Mouse (Mus musculus) liver, embryonic 11.5 days (tissue): ENCODE measurements at regions not wholly inside any gene's neighbourhood (a gene's known extent, or its start where the extent isn't known, plus 50 kb on each side); places are given as distances from the start of the nearest gene placed in this dataset.

Source experiments
- ATAC-seq: fragments of 200-750 bp; cut with Nextera tagmentation; replicated peaks from 2 replicates; pipeline ENCODE4 v1.8.0; 2017; ENCODE audit warnings: moderate number of reproducible peaks, mild to moderate bottlenecking, moderate TSS enrichment, moderate library complexity; ENCODE audit not compliant: low FRiP score
- DNase-seq: peaks from one replicate; pipeline ENCODE4 v3.0.0-alpha.2; 2017; ENCODE audit warnings: low spot score
- H3K27ac ChIP-seq: fragments of 300-500 bp; sonication (generic); 2 replicates; pipeline ENCODE4 v1.5.1; 2014; ENCODE audit warnings: mild to moderate bottlenecking, low read depth, low read length, control low read depth
- H3K27me3 ChIP-seq: fragments of 300-500 bp; sonication (generic); replicated peaks from 2 replicates; pipeline ENCODE4 v1.6.1; 2014; ENCODE audit warnings: low read length, mixed read lengths; ENCODE audit not compliant: control insufficient read depth, insufficient read depth
- H3K36me3 ChIP-seq: fragments of 300-500 bp; sonication (generic); 2 replicates; pipeline ENCODE4 v1.6.1; 2014; ENCODE audit warnings: mild to moderate bottlenecking, low read length, moderate library complexity, mixed read lengths; ENCODE audit not compliant: control insufficient read depth, insufficient read depth
- H3K4me1 ChIP-seq: fragments of 300-500 bp; sonication (generic); replicated peaks from 2 replicates; pipeline ENCODE4 v1.6.1; 2014; ENCODE audit warnings: low read length, mixed read lengths; ENCODE audit not compliant: control insufficient read depth, insufficient read depth
- H3K4me2 ChIP-seq: fragments of 300-500 bp; sonication (generic); 2 replicates; pipeline ENCODE4 v1.6.1; 2014; ENCODE audit warnings: mild to moderate bottlenecking, control low read depth, moderate library complexity
- H3K4me3 ChIP-seq: fragments of 300-500 bp; sonication (generic); 2 replicates; pipeline ENCODE4 v1.5.1; 2014; ENCODE audit warnings: low read depth, low read length, control low read depth
- H3K9ac ChIP-seq: fragments of 300-500 bp; sonication (generic); 2 replicates; pipeline ENCODE4 v1.6.1; 2014; ENCODE audit warnings: low read depth, low read length, control low read depth
- H3K9me3 ChIP-seq: fragments of 300-500 bp; sonication (generic); 2 replicates; pipeline ENCODE4 v1.6.1; 2016; ENCODE audit warnings: low read length, inconsistent platforms, mixed read lengths; ENCODE audit not compliant: control insufficient read depth
- WGBS: fragments of 180-500 bp; shearing (Covaris S2); extraction: QIAGEN DNeasy Blood & Tissue Kit; methylation state at CpG from one replicate; pipeline ENCODE4 v1.1.7; 2014; 5-methylcytosine and 5-hydroxymethylcytosine counted together

DNA sequence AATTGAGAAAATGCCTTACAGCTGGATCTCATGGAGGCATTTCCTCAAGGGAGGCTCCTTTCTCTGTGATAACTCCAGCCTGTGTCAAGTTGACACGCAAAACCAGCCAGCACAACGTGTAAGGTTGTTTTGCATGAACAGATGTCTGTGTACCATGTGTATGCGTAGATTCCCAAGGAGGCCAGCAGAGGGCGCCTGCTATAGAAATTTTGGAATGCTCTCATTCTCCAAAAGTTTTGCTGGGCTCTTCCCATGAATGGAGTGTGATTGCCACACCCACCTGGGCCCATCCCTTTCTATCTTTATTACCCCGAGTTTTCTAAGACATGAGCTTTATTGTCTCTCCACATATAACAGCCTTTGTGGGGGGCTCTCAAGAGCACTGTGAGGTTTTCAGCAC is 275.4 kb downstream of the Diras2 start:
- Histone ChIP-seq H3K9ac (no peak overlapping the region), H3K4me1 (0 out of 2 replicates have a peak, but pooled peaks cover 2% of the 10 kb centered on the region), H3K4me2 (no peak overlapping the region), H3K9me3 (no peaks in the 10 kb centered on the region), H3K4me3 (no peak overlapping the region), H3K27me3 (no peaks in the 10 kb centered on the region), H3K27ac (no peak overlapping the region), H3K36me3 (no peaks in the 10 kb centered on the region)
- no peak for DNase-seq
- 71% methylated on average over 5 of the region's 5 CpGs for WGBS
- ATAC-seq = no peak

DNA sequence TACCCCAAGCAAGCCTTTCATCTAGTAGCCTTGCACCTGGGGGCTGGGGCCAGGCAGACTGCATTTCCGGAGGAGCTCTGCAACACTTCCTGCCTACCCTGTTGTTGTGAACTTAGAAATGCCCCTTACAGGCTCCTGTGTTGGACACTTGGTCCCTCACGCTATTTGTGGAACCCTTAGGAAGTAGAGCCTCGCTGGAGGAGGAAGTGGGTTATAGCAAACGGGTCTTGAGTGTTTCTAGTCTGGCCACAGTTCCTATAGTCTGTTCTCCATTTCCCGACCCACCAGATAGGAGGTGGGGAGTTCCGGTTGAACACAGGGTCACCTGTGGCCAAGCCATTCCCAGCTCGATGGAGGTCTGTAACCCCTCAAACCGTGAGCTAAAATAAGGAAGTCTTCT is 272.7 kb downstream of the Diras2 start:
- H3K4me1 ChIP-seq = 0 out of 2 replicates have a peak, but pooled peaks cover 2% of the 10 kb centered on the region
- no peaks in the 10 kb centered on the region for H3K9me3 ChIP-seq
- no peak overlapping the region for H3K4me2 ChIP-seq
- H3K36me3 ChIP-seq = no peaks in the 10 kb centered on the region
- H3K27me3 ChIP-seq = no peaks in the 10 kb centered on the region
- DNase-seq = no peak
- no peak overlapping the region for H3K9ac ChIP-seq
- H3K27ac ChIP-seq = no peak overlapping the region
- H3K4me3 ChIP-seq = no peak overlapping the region
- 57% methylated on average over 8 of the region's 8 CpGs for WGBS
- ATAC-seq = no peak

DNA sequence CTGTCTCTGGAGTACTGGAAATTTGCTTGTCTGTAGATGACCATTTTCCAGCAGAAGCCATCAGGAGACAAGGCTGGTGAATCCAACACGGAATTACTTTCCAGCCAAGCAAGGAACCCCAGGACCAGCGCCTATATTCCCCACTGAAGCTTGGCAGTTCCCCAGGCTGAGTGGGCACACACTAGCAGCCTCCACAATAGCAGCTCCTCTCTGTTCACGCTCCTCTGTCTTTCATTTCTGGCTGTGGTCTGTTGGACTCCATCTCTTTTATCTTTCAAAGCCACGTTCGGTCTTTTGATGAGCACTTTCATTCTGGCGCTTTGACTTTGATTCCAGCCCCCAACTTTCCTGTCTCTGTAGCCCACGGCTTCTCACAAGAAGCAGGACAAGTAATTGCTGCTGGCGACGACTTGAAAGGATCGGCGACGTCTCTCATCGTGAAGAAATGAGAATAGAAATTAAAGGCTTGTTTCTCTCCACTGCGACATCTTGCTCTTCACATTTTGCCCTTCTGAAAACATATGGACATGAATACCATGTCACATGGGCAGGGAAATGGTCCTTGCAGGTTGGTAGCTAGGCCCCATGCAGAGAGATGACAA is 268.0 kb downstream of the Diras2 start:
- Histone ChIP-seq H3K27me3 (no peaks in the 10 kb centered on the region), H3K4me2 (no peak overlapping the region), H3K9ac (no peak overlapping the region), H3K4me3 (no peak overlapping the region), H3K9me3 (no peaks in the 10 kb centered on the region), H3K36me3 (no peaks in the 10 kb centered on the region), H3K27ac (no peak overlapping the region), H3K4me1 (no peaks in the 10 kb centered on the region)
- DNase-seq (no peak), ATAC-seq (no peak)
- WGBS = 85% methylated on average over 14 of the region's 14 CpGs

DNA sequence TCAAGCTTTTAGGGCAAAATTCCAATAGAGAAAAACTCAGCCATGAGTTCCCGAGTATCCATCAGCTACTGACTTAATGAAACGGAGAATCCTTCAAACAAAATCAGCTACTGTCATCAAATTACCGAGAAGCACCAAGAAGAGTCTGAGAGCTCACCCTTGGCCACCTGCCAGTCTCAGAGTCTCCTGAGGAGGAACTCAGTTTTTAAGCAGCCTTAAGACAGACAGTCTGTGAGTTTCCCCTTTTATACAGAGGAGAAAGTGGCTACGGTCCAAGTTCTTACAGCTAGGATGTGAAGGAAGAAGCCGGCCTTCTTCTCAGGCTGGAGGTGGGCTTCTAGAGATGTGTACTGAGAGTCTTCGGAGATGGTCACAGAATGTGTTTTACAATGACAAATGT is 262.8 kb downstream of the Diras2 start:
- WGBS = 72% methylated on average over 6 of the region's 6 CpGs
- DNase-seq (no peak), ATAC-seq (no peak)
- Histone ChIP-seq H3K4me1 (no peaks in the 10 kb centered on the region), H3K9ac (no peak overlapping the region), H3K27ac (no peak overlapping the region), H3K27me3 (no peaks in the 10 kb centered on the region), H3K36me3 (no peaks in the 10 kb centered on the region), H3K4me2 (no peak overlapping the region), H3K4me3 (no peak overlapping the region), H3K9me3 (no peaks in the 10 kb centered on the region)

DNA sequence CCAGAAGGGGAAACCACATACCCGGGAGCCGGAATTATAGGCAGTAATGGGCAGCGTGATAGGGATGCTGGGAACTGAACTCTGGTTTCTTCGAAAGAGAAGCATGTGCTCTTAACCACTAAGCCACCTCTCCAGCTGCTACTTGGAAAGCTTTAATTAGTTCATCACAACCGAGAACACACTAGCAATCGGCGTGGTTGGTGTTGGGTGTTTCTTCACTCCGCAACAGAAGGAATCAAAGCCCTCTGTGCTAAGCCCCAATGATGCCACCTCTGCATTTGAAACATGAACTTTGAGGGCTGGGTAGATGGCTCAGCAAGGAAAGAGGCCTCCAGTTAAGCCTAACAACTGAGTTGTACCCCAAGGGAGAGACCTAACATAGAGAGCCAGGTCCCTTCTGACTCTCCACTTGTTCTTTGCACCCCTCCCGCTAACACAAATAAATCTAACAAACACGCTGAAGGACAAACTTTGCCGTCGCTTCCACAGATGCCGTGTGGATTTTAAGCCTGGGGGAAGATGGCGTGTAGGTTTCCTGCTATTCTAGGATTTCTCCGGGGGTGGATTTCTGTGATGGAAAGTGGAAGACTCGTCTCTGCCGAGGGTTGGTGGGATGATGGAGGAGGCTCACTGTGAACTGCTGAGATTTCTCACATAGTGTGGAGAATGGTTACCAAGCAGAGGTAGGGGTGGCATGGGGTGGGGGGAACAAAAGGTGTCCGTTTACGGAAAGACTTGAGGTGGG is 257.4 kb downstream of the Diras2 start:
- ATAC-seq (no peak), DNase-seq (no peak)
- no peak overlapping the region for H3K9ac ChIP-seq
- H3K4me2 ChIP-seq = no peak overlapping the region
- H3K36me3 ChIP-seq = no peaks in the 10 kb centered on the region
- no peak overlapping the region for H3K27ac ChIP-seq
- H3K4me1 ChIP-seq = no peaks in the 10 kb centered on the region
- H3K9me3 ChIP-seq = no peaks in the 10 kb centered on the region
- 80% methylated on average over 19 of the region's 19 CpGs for WGBS
- H3K27me3 ChIP-seq = no peaks in the 10 kb centered on the region
- no peak overlapping the region for H3K4me3 ChIP-seq

DNA sequence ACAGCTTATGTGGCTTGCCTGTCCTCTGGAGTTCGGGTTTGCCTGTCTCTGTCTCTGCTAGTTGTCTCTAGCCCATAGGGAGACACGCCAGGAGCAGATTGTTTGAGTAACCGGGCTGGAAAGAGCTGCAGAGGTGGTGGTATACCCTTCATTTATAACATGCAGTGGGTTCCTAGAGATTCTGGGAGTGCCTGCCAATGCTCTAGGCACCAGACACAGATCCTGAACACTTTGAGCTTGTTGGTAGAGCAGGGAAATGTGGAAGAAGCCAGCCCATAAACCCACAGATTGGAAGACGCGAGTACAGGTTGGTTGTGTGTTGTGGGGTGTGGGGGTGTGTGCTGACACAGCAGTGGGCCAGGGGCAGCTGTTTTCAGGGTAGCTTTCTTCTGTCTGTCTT is 255.9 kb downstream of the Diras2 start:
- Histone ChIP-seq H3K9me3 (no peaks in the 10 kb centered on the region), H3K27ac (no peak overlapping the region), H3K4me2 (no peak overlapping the region), H3K4me3 (no peak overlapping the region), H3K27me3 (no peaks in the 10 kb centered on the region), H3K9ac (no peak overlapping the region), H3K4me1 (no peaks in the 10 kb centered on the region), H3K36me3 (no peaks in the 10 kb centered on the region)
- ATAC-seq (no peak), DNase-seq (no peak)
- 73% methylated on average over 5 of the region's 5 CpGs for WGBS

DNA sequence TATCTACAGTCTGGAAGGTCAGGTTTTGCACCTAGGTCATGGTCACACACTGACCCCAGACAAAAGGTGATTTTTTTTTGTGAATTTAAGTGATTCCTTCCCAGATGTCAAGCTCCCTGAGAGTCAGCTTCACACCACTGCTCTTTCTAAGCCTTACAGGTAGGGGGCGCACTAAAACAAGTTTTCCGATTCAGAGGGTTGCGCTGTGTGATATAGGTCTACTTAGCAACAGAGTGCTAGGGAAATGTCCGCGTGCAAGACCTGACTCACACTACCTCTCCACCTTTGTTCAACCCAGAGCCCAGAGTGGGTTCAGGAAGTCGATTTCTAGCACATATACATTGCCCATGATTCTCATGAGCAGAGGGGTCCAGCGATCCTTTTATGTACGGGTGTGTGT is 255.4 kb downstream of the Diras2 start:
- ATAC-seq (no peak; the same call in 1 of the 2 replicates), DNase-seq (no peak)
- Histone ChIP-seq H3K9me3 (no peaks in the 10 kb centered on the region), H3K27ac (no peak overlapping the region), H3K36me3 (no peaks in the 10 kb centered on the region), H3K27me3 (no peaks in the 10 kb centered on the region), H3K9ac (no peak overlapping the region), H3K4me1 (no peaks in the 10 kb centered on the region), H3K4me2 (no peak overlapping the region; the same call in 1 of the 2 replicates), H3K4me3 (no peak overlapping the region)
- WGBS = 6% methylated on average over 8 of the region's 8 CpGs

DNA sequence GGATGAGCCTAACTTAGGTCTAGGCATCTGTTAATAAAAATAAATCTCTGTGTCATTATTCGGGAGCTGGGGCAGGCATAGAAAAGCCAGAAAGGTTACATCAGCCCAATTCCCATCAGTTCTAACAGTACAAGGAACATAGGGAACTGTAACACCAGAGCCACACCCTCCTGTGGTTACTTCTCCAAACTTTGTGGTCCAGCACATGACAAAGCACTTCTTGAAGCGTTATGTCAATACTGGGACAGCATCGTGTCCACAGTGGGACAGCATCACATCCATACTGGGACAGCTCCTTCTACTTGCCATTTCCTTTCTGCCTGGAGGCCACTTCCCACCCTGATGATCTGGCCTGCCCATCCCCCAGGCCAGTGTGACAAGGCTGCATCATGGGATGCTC is 253.9 kb downstream of the Diras2 start:
- no peaks in the 10 kb centered on the region for H3K27me3 ChIP-seq
- WGBS = 40% methylated on average over 3 of the region's 3 CpGs
- no peaks in the 10 kb centered on the region for H3K36me3 ChIP-seq
- H3K4me3 ChIP-seq = no peak overlapping the region
- H3K27ac ChIP-seq = no peak overlapping the region
- H3K9me3 ChIP-seq = no peaks in the 10 kb centered on the region
- DNase-seq = no peak
- no peak overlapping the region for H3K4me2 ChIP-seq
- no peak overlapping the region for H3K9ac ChIP-seq
- H3K4me1 ChIP-seq = no peaks in the 10 kb centered on the region
- ATAC-seq = no peak

DNA sequence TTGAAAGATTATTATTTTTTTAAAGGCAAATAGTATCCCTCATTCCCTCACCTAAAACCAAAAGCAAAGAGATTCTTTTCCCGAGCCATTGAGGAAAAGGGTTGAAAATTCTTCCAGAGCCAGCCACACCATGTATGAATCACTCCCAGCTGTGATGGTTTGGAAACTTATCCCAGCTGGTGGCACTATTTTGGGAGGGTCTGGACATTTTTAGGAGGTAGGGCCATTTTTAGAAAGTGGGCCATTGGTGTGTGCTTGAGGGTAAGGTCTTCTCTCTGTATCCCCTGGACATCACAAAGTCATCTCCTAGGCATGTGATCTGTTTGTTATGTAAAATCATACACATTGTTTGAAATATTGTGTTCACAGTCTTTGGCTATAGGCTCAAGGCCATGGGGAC is 252.2 kb downstream of the Diras2 start:
- Histone ChIP-seq H3K4me3 (no peak overlapping the region), H3K36me3 (no peaks in the 10 kb centered on the region), H3K4me2 (no peak overlapping the region), H3K27ac (no peak overlapping the region), H3K27me3 (no peaks in the 10 kb centered on the region), H3K4me1 (no peaks in the 10 kb centered on the region), H3K9ac (no peak overlapping the region), H3K9me3 (no peaks in the 10 kb centered on the region)
- ATAC-seq (no peak), DNase-seq (no peak)
- 76% methylated on average over 1 of the region's 1 CpGs for WGBS
